Mouse (Mus musculus): ENCODE data around the gene Avpr1b.

DNA sequence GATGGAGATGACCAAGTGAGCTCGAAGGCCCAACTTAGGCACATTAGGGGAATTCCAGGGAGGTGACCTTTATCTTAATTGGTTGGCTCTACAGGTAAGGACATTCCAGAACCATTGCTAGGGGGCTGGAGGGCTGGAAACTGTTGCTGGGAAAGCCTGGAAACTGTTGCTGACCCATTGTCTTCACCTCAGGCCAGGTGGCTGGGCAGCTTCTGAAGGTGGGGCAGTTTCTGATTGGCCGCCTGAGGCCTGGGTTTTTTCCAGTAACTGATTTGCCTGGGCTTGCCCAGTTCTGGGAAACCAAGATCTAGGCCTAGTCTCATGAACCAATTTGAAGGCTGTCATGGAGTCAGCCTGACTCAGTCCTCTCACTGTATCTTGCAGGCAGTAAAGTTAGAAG is 37.0 kb upstream of the Avpr1b start:
- TF ChIP-seq TAL1 (IDR thresholded peaks at IDR 0.05; ENCODE audit: low read length) (no peak), GATA1 (IDR thresholded peaks at IDR 0.05; ENCODE audit: low read length) (no peak)
